Mouse (Mus musculus) cerebellum, adult 2 months (tissue): ENCODE results near the gene Cage1. TPM values are rescaled to one million over a fixed set of nuclear protein-coding genes. Genes with fewer than 3 reads are reported as not detected.
A peak's percentile ranks its signal among the peaks of the same experiment; 100 is the strongest.

Source experiments
- DNase-seq, 2 experiments: peaks; one replicate each; pipeline ENCODE4 v3.0.0; 2021
- H3K27ac ChIP-seq: fragments of 200-500 bp; 2 replicates; pipeline ENCODE4 v1.5.1; 2012; ENCODE audit warnings: low read length, control low read depth, inconsistent platforms; ENCODE audit not compliant: insufficient read depth
- H3K27me3 ChIP-seq: fragments of 200-500 bp; 2 replicates; pipeline ENCODE4 v1.6.1; 2012; ENCODE audit warnings: inconsistent platforms, mild to moderate bottlenecking, low read length, moderate library complexity; ENCODE audit not compliant: control insufficient read depth, insufficient read depth
- H3K4me1 ChIP-seq: fragments of 200-500 bp; 2 replicates; pipeline ENCODE4 v1.6.1; 2011; ENCODE audit warnings: low read length; ENCODE audit not compliant: control insufficient read depth, insufficient read depth
- H3K4me3 ChIP-seq: fragments of 200-500 bp; replicated peaks from 2 replicates; pipeline ENCODE3; 2011; ENCODE audit warnings: mild to moderate bottlenecking, low read depth, low read length, control low read depth; ENCODE audit not compliant: insufficient read depth
- CTCF ChIP-seq: fragments of 200-500 bp; IDR thresholded peaks from 2 replicates; pipeline ENCODE4 v1.5.1; 2011; ENCODE audit warnings: low read depth, mild to moderate bottlenecking, control low read depth, low read length, moderate library complexity, borderline replicate concordance; ENCODE audit not compliant: insufficient read depth
- POLR2A ChIP-seq: fragments of 200-500 bp; IDR thresholded peaks from 2 replicates; pipeline ENCODE4 v1.6.1; 2011; ENCODE audit warnings: low read length, control low read depth, borderline replicate concordance; ENCODE audit not compliant: insufficient read depth
- WGBS: fragments of 180-500 bp; shearing (Covaris S2); methylation state at CpG from one replicate; pipeline ENCODE4 v1.1.7; 2018; 5-methylcytosine and 5-hydroxymethylcytosine counted together
- polyA plus RNA-seq: library from polyadenylated mRNA; depleted of rRNA; stranded (reverse); fragments of >200 nt; gene quantifications from 2 replicates; pipeline ENCODE4 v1.2.3, GENCODE M21; 2012; rRNA removed

Cage1 gene
- 0.73 and 0.82 TPM in 2 replicates for polyA plus RNA-seq

DNA sequence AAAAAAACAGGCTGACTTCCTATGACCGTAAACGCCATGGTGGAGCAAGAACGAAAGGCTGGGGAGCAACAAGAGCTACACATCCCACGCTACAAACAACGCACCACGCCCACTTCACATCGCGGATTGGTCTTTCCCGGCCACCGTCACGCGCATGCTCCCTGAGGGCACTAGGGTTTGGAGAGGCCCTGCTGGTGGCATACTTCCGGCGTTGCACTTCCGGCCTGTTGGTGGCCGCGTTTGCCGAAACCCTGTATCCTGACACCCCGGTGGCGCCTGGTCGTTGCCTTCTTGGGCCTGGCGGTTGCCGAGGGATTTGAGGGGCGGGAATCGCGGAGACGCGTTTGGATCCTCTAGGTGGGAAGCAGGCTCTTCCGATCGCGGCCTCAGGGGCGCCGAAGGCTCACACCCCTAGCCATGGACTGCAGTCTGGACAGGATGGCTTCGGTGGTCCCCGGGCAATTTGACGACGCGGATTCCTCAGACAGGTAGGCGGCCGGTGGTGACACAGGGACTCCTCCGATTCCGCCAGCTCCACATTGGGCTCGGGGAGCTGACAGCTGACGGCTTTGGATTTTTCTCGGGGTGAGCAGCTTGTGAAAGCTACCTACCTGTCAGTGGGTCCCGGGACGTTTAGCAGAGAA, at the start of gene Cage1:
TSS of gene Cage1 (minus strand) at position 26 of the 644 bp plus-strand sequence.
- TF ChIP-seq CTCF (peak; percentile 12; the same call in 1 of the 2 replicates), POLR2A (peak; percentile 88)
- under 1% methylated on average over 47 of the region's 47 CpGs for WGBS
- peak within 1 kb of the TSS; percentile 80 for H3K4me3 ChIP-seq
- H3K27ac ChIP-seq, result peak within 1 kb of the TSS; percentile 31; the same call in 1 of the 2 replicates
- peak; percentile 97 to 99 for DNase-seq
- no peaks in the 10 kb centered on the region for H3K4me1 ChIP-seq
- no peaks in the 10 kb centered on the region for H3K27me3 ChIP-seq

DNA sequence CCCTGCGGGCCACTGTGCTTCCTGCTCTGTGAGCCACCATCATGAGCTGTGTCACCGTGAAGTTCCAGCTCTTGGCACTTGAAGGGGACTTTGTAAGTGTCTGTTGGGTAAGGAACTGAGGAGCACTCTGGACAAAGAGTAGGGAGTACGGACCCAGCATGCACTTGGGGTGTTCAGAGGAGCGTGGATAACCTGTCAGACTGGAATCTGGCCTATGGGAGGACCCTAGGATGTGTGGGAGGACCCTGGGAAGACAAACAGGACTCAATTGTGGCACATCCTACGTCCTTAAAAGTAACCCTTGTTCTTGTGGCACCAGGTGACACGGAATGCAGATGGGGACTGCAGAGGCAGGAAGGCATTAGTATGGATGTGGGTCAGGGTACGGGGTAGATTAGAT, 44.3 kb upstream of the Cage1 start:
- TF ChIP-seq POLR2A (no peak), CTCF (no peak)
- H3K27ac ChIP-seq, result no peak overlapping the region
- 75% methylated on average over 7 of the region's 7 CpGs for WGBS

DNA sequence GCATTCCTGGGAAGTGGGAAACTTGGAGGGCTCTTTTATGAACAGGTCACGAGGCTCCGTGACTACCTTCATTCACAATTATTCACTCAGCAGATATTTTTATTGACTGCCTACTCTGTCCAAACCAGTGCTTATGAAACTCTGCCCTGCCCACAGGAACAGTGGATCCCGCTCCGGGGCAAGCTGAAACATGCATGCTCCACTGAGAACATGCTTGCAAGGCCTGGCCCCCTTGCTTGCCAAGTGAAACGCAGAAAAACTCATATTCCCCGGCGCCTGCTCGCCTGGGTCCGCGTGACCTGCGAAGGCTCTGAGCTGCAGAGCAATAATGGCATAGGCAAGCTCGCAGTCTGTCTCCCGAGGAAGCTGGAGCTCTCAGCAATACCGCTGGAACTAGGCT, 43.9 kb upstream of the Cage1 start:
- Histone ChIP-seq H3K27me3 (no peaks in the 10 kb centered on the region), H3K4me3 (no peak overlapping the region), H3K4me1 (no peaks in the 10 kb centered on the region), H3K27ac (no peak overlapping the region)
- 81% methylated on average over 14 of the region's 14 CpGs for WGBS
- DNase-seq, result no peak
- TF ChIP-seq POLR2A (no peak), CTCF (no peak)

More for the DNA sequence above, 44.3 kb upstream of the Cage1 start:
- no peak overlapping the region for H3K4me3 ChIP-seq
- DNase-seq, result no peak
- H3K4me1 ChIP-seq, result no peaks in the 10 kb centered on the region
- H3K27me3 ChIP-seq, result no peaks in the 10 kb centered on the region

DNA sequence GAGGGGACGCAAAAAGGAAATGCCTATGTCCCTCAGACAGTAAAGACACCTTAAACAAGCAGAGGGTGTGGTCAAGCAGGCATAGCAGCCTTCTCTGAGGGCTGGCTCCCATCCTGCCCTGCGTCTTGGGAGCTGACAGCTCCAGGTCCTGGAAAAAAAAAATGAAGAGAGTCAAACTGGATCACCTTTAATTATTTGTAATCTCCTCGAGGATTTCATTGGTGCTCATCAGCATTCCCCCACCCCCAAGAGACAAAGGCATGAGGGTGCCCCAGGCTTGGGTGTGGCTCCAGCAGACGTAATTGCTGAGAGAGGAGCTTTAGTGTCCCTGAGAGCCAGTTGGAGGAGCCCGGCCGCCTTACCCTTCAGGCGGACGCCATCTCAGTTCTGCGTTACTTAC, 43.1 kb upstream of the Cage1 start:
- Histone ChIP-seq H3K27me3 (no peaks in the 10 kb centered on the region), H3K27ac (no peak overlapping the region), H3K4me3 (no peak overlapping the region), H3K4me1 (no peaks in the 10 kb centered on the region)
- no peak for TF ChIP-seq POLR2A
- TF ChIP-seq CTCF, result no peak
- WGBS, result 59% methylated on average over 9 of the region's 9 CpGs
- no peak for DNase-seq

DNA sequence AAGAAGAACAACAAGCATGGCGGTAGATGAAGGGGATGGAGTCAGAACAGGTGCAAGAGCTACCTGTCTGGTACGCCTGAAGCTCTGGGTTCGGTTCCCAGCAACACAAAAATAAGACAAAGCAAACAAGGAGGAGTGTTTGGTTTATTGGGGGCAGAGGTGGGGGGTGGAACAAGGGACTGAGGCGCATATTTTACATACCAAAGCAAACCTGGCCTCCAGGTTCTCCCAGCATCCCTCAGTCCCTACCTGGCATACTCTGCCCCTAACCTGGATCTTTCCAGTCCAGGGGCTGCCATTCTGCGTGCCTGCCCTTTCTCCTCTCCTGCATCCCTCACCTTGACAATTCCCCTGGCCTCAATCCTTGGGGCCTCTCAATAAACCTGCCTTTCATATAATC, 42.5 kb upstream of the Cage1 start:
- 82% methylated on average over 5 of the region's 5 CpGs for WGBS
- no peak overlapping the region for H3K27ac ChIP-seq
- no peak for DNase-seq
- H3K4me3 ChIP-seq, result no peak overlapping the region
- H3K27me3 ChIP-seq, result no peaks in the 10 kb centered on the region
- H3K4me1 ChIP-seq, result no peaks in the 10 kb centered on the region
- TF ChIP-seq CTCF (no peak), POLR2A (no peak)

DNA sequence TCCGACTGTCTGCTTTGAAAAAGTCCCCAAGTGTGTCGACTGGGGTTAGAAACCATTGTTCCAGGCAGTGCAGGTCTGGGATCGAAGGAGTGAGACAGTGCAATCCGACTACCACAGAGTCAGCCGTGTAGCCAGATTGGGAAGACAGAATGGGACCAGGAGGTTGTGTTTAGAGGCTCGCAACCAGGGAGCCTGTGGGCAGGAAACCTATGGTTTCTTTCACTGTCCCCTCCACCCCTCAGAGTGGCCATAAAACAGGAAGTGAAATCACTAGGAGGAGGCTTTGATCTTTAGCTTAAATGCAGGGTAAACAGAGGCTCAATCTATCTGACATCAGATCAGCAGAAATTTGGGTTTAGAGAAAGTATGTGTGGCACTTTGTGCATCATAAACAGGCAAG, 42.0 kb upstream of the Cage1 start:
- TF ChIP-seq CTCF, result no peak
- no peak for TF ChIP-seq POLR2A
- Histone ChIP-seq H3K4me1 (no peaks in the 10 kb centered on the region), H3K27me3 (no peaks in the 10 kb centered on the region), H3K27ac (no peak overlapping the region), H3K4me3 (no peak overlapping the region)
- DNase-seq, result no peak
- 54% methylated on average over 6 of the region's 6 CpGs for WGBS

DNA sequence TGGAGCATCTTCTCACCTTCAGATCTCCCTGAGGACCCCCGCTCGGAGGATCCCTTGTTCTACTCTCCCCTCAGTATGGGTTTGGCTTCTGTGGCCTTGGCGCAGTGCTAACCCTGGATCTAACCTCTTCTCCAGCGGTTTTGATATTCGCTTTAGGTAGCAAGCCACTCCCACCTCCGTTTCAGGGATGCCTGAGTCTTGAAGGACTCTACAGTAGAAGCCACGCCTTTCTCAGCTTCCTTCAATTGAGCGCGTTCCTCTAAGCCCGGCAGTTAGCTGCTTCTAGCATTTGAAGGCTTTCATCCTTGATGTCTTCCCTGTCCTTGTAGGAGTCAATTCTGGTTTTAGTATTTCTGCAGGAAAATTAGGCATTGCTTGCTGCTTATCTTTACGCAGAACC, 40.2 kb upstream of the Cage1 start:
- Histone ChIP-seq H3K4me3 (no peak overlapping the region), H3K4me1 (no peaks in the 10 kb centered on the region), H3K27ac (no peak overlapping the region), H3K27me3 (no peaks in the 10 kb centered on the region)
- no peak for DNase-seq
- 25% methylated on average over 11 of the region's 11 CpGs for WGBS
- no peak for TF ChIP-seq CTCF

DNA sequence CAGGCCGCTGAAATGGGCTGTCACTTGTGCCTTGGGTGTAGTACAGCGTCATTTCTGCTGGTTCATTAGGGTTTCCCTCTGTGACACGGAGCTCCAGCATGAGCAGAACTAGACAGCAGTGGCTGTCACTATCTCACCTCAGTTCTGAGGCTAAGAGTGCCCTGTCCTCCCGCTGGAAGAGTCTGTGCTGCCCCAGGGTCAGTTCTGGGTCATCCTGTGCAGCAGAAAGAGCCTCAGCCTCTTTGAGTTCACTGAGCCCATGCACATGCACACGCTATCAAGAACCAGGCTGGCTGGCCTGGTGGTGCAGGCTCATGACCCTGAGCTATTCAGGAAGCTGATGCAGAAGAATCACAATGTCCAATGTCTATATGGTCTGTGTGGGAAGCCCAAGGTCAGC, 37.5 kb upstream of the Cage1 start:
- 82% methylated on average over 5 of the region's 5 CpGs for WGBS
- no peak for DNase-seq

More for the DNA sequence above, 37.5 kb upstream of the Cage1 start:
- Histone ChIP-seq H3K4me3 (no peak overlapping the region), H3K27ac (no peak overlapping the region), H3K4me1 (no peaks in the 10 kb centered on the region), H3K27me3 (no peaks in the 10 kb centered on the region)
- TF ChIP-seq POLR2A (no peak), CTCF (no peak)
